Mouse (Mus musculus) limb, embryonic 11.5 days (tissue): Measurements from ENCODE around the gene S1pr2. TPM values are rescaled to one million over a fixed set of nuclear protein-coding genes. Genes with fewer than 3 reads are reported as not detected.

Experiments used
- ATAC-seq: fragments of 200-750 bp; cut with Nextera tagmentation; 2 replicates; pipeline ENCODE4 v1.8.0; 2017; ENCODE audit warnings: low read depth; ENCODE audit not compliant: insufficient number of reproducible peaks, low FRiP score, low TSS enrichment
- DNase-seq: peaks from one replicate; pipeline ENCODE4 v3.0.0-alpha.2; 2015; ENCODE audit warnings: low spot score
- H3K27ac ChIP-seq: fragments of 300-500 bp; sonication (generic); replicated peaks from 2 replicates; pipeline ENCODE4 v1.5.1; 2014; ENCODE audit warnings: low read depth, mild to moderate bottlenecking, low read length
- H3K27me3 ChIP-seq: fragments of 300-500 bp; sonication (generic); 2 replicates; pipeline ENCODE4 v1.6.1; 2014; ENCODE audit warnings: mild to moderate bottlenecking, low read length, mixed read lengths; ENCODE audit not compliant: control insufficient read depth, insufficient read depth
- H3K36me3 ChIP-seq: fragments of 300-500 bp; sonication (generic); 2 replicates; pipeline ENCODE4 v1.6.1; 2014; ENCODE audit warnings: mild to moderate bottlenecking, low read length, moderate library complexity, mixed read lengths; ENCODE audit not compliant: control insufficient read depth, insufficient read depth
- H3K4me1 ChIP-seq: fragments of 300-500 bp; sonication (generic); 2 replicates; pipeline ENCODE4 v1.6.1; 2014; ENCODE audit warnings: low read length, mixed read lengths; ENCODE audit not compliant: control insufficient read depth, insufficient read depth
- H3K4me2 ChIP-seq: fragments of 300-500 bp; sonication (generic); 2 replicates; pipeline ENCODE4 v1.6.1; 2014; ENCODE audit warnings: low read depth, mild to moderate bottlenecking, moderate library complexity; ENCODE audit not compliant: severe bottlenecking
- H3K4me3 ChIP-seq: fragments of 300-500 bp; sonication (generic); 2 replicates; pipeline ENCODE4 v1.5.1; 2014; ENCODE audit warnings: low read depth, low read length
- H3K9ac ChIP-seq: fragments of 300-500 bp; sonication (generic); 2 replicates; pipeline ENCODE4 v1.6.1; 2014; ENCODE audit warnings: mild to moderate bottlenecking, low read length
- H3K9me3 ChIP-seq: fragments of 300-500 bp; sonication (generic); 2 replicates; pipeline ENCODE4 v1.6.1; 2016; ENCODE audit warnings: low read length; ENCODE audit not compliant: control insufficient read depth
- WGBS: fragments of 180-500 bp; shearing (Covaris S2); extraction: QIAGEN DNeasy Blood & Tissue Kit; methylation state at CpG from one replicate; pipeline ENCODE4 v1.1.7; 2014; 5-methylcytosine and 5-hydroxymethylcytosine counted together
- polyA plus RNA-seq: library from polyadenylated mRNA; unstranded; fragments of >200 nt; fragmentation: Nextera tagmentation; extraction: Ambion mirVana; gene quantifications from 2 replicates; pipeline ENCODE4 v1.2.1, GENCODE M21; 2014

Gene S1pr2
- 46.5 and 52.8 TPM in 2 replicates for polyA plus RNA-seq

DNA sequence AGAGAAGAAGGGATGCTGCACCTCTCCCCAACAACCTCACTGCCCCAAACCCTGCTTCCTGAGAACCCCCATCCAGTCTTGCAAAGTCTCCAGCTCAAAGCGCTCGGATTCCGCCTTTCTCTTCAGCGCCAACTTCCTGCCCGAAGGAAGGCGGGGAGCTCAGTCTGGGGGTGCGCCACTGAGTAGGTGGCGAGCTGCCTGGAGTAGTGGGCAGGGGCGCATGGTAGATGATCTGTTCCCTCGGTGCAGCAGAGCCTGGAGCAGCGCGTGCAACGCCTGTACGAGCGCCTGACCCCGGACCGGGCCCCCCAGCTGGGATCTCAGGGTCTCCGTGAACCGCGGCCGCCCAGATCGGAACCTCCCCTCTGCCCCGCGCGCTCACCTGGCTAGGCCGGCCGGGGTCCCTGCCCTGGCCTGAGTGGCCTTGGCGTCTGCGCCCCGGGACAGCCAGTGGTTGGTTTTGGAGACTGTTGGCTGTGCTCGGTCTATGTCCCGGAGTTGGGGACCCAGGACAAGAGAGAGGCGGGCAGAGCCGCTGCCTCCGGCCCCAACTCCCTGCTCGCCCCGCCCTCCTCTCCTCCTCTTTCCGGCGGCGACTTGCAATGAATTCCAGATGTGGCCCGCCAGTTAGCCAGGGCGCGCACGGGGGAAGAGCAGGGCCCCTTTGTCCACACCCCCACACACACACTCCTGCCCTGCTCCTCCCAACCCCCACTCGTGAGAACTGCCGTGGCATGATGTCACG lies at the start of gene S1pr2:
Gene S1pr2, minus strand, starts transcription at position 566 of the 745 bp plus-strand sequence.
- ATAC-seq: peak; percentile 85
- peaks cover 45% of the 10 kb centered on the region for H3K4me1 ChIP-seq

DNA sequence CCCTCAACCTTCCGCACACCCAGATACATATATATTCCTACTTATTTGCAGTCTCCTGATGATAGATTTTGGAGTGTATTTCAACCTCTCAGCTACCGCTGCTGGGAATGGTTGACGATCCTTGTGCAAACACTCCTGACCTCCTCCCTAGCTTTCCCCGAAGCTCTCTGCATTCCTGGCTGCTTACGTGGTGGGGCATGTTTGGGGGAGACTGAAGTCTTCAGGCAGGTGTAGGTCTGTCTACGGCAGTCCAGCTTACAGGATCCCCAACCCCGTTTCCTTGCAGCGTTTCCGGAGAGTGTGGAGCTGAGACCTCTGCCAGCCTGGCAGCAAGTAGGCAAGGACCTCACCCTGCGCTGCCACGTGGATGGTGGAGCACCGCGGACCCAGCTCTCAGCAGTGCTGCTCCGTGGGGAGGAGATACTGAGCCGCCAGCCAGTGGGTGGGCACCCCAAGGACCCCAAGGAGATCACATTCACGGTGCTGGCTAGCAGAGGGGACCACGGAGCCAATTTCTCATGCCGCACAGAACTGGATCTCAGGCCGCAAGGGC lies 48.8 kb upstream of the S1pr2 start:
- DNase-seq (no peak), ATAC-seq (no peak)
- H3K4me3 ChIP-seq: no peak overlapping the region
- H3K9ac ChIP-seq: 0 out of 2 replicates have a peak overlapping the region, but pooled peaks have one; percentile 4
- H3K4me2 ChIP-seq: no peak overlapping the region
- H3K4me1 ChIP-seq: 0 out of 2 replicates have a peak, but pooled peaks cover 5% of the 10 kb centered on the region
- H3K9me3 ChIP-seq: no peaks in the 10 kb centered on the region
- peaks cover 22% of the 10 kb centered on the region for H3K27me3 ChIP-seq
- H3K36me3 ChIP-seq: no peaks in the 10 kb centered on the region
- H3K27ac ChIP-seq: no peak overlapping the region
- 73% methylated on average over 19 of the region's 19 CpGs for WGBS

More for the DNA sequence above, at the start of gene S1pr2:
- no peaks in the 10 kb centered on the region for H3K27me3 ChIP-seq
- H3K9me3 ChIP-seq: no peaks in the 10 kb centered on the region
- H3K9ac ChIP-seq: peak within 1 kb of the TSS; percentile 97
- 0% methylated on average over 43 of the region's 47 CpGs for WGBS
- H3K27ac ChIP-seq: peak within 1 kb of the TSS; percentile 99
- H3K4me2 ChIP-seq: peak within 1 kb of the TSS; percentile 98
- H3K4me3 ChIP-seq: peak within 1 kb of the TSS; percentile 92
- H3K36me3 ChIP-seq: no peaks in the 10 kb centered on the region
- DNase-seq: peak; percentile 98

DNA sequence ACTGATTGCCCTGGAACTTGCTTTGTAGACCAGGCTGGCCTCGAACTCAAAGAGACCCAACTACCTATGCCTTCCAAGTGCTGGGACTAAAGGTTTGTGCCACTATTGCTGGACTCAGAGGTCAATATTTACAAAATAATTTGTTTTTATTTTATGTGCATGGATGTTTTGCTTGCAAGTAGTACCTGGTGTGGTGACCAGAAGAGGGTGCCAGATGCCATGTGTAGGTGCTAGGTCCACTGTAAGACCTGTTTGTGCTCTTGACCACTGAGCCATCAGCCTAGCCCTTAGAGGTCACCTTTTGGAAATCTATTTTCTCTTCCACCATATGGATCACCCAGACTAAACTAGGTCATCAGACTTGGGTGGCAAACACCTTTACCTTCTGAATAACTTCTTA lies 46.1 kb upstream of the S1pr2 start:
- Histone ChIP-seq H3K36me3 (no peaks in the 10 kb centered on the region), H3K9ac (no peak overlapping the region), H3K4me1 (no peaks in the 10 kb centered on the region), H3K4me2 (no peak overlapping the region), H3K27ac (no peak overlapping the region), H3K27me3 (0 out of 2 replicates have a peak, but pooled peaks cover 3% of the 10 kb centered on the region), H3K9me3 (no peaks in the 10 kb centered on the region), H3K4me3 (no peak overlapping the region)
- ATAC-seq (no peak), DNase-seq (no peak)
- WGBS: 87% methylated on average over 1 of the region's 1 CpGs

DNA sequence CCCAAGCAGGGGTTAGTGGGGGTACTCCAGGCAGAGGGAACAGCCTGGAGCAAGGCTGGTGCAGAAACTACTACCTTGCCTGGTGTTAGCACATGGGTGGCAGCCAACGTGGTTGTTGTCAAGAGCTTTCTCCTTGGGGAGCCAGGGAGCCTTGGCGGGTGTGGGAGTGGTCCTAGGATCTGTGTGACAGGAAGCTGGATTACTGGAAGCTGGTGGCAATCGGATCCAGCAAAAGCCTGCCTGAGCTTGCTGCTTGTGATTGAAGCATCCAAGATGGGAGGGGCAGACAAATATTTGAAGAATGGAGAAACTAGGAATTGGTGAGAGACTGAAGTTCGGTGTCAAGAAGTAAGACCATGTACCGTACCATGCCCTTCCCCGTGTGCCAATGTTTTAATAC lies 45.7 kb upstream of the S1pr2 start:
- Histone ChIP-seq H3K4me1 (no peaks in the 10 kb centered on the region), H3K9ac (no peak overlapping the region), H3K4me2 (no peak overlapping the region), H3K9me3 (no peaks in the 10 kb centered on the region), H3K27me3 (peaks cover 7% of the 10 kb centered on the region; the same call in 1 of the 2 replicates), H3K36me3 (no peaks in the 10 kb centered on the region), H3K27ac (no peak overlapping the region), H3K4me3 (no peak overlapping the region)
- DNase-seq: no peak
- WGBS: 53% methylated on average over 6 of the region's 6 CpGs
- ATAC-seq: no peak

DNA sequence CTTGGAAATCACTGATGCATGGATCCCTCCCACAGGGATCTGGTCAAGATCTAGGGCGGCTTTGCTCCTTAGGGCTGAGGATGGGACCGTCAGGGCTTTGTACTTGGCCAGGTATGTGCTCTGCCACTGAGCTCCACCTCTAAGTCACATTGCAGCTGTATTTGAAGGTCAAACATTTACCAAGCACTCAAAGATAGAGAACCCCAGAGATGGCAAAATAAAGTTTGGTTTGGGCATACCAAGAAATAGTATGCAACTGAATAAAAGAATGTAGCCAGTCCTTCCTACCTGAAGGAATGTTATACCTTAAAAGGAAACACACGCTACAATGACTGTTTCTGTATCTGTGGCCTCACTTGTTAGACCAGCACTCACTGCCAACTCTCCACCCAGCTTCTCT lies 44.8 kb upstream of the S1pr2 start:
- no peaks in the 10 kb centered on the region for H3K9me3 ChIP-seq

DNA sequence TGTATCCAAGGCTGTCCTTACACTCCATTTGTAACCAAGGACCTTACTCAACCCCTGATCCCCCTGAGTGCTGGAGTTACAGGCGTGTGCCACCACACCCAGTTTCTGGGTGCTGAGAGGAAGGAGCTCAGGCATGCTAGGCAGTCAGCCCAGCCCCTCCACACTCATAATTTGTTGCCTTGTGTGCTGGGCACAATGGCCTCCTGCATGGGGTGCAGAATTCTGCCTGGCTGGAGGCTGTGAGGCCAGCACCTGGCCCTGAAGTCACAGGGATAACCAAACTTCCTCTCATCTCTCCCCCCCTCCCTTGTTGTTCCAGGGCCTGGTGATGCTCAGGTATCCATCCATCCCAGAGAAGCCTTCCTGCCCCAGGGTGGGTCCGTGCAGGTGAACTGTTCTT lies 42.0 kb upstream of the S1pr2 start:
- no peak overlapping the region for H3K9ac ChIP-seq
- no peak overlapping the region for H3K27ac ChIP-seq
- 70% methylated on average over 2 of the region's 2 CpGs for WGBS
- H3K27me3 ChIP-seq: peaks cover 39% of the 10 kb centered on the region
- peaks cover 6% of the 10 kb centered on the region; the same call in 1 of the 2 replicates for H3K4me1 ChIP-seq
- H3K4me2 ChIP-seq: no peak overlapping the region
- no peaks in the 10 kb centered on the region for H3K9me3 ChIP-seq
- no peak overlapping the region for H3K4me3 ChIP-seq
- H3K36me3 ChIP-seq: no peaks in the 10 kb centered on the region
- DNase-seq (no peak), ATAC-seq (no peak)

More for the DNA sequence above, 44.8 kb upstream of the S1pr2 start:
- Histone ChIP-seq H3K9ac (no peak overlapping the region), H3K4me1 (no peaks in the 10 kb centered on the region), H3K4me2 (no peak overlapping the region), H3K36me3 (no peaks in the 10 kb centered on the region), H3K27ac (no peak overlapping the region), H3K27me3 (peaks cover 15% of the 10 kb centered on the region), H3K4me3 (no peak overlapping the region)
- WGBS: 76% methylated on average over 3 of the region's 3 CpGs
- no peak for DNase-seq
- ATAC-seq: no peak

DNA sequence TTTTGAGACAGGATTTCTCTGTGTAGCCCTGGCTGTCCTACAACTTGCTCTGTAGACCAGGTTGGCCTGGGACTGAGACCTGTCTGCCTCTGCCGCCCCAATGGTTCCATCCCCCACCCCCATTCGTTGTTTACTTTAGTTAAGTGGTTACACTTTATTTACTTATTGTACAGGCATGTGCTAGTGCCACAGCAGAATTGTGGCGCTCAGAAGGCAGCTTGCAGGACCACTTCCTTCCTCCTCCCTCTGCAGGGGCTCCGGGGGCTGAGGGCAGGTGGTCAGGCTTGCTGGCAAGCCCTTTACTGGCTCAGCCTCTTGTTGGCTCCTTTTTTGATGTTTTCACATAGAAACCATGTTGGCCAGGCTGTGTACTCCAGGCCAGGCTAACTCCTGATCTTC lies 40.6 kb upstream of the S1pr2 start:
- Histone ChIP-seq H3K9ac (no peak overlapping the region), H3K27me3 (peaks cover 39% of the 10 kb centered on the region), H3K27ac (no peak overlapping the region), H3K4me1 (peaks cover 6% of the 10 kb centered on the region; the same call in 1 of the 2 replicates), H3K4me2 (no peak overlapping the region), H3K9me3 (no peaks in the 10 kb centered on the region), H3K4me3 (no peak overlapping the region), H3K36me3 (no peaks in the 10 kb centered on the region)
- ATAC-seq: no peak
- WGBS: 35% methylated on average over 4 of the region's 4 CpGs
- DNase-seq: no peak

DNA sequence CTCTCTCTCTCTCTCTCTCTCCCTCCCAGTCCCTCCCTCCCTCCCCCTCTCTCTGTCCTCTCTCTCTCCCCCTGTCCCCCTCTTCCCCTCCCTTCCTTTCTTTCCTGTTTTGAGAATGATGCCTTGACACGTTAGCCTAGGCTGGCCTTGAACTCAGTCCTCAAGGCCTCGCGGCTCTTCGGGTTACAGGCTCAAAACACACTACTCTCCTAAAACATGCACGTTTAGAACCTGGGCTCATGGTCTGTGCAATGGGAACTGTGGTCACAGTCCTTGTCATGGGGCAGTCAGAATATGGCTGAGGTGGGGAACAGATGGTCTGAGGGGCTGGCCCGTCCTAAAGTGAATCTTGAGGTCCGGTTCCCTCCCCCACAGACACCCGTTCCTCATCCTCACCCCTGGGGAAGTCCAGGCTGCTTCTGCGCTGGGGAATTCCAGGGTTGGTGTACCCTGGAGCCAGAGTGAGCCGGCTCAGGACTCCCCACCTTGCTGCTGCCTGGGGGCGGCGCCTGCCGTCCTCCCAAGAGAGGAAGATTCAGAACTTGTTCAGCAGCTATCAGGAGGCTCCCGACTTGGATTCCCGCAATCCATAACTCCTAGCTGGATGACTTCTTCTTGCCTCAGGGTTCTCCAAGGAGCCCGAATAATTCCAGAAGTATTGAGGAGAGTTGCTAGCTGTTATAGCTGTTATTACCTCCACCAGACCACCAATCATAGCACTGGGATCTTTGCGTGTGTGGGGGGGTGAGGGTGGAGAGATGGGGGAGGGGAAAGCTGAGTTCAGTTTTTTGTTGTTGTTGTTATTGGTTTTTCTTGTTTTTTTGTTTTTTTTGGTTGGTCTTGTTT lies 40.0 kb upstream of the S1pr2 start:
- no peak overlapping the region for H3K4me2 ChIP-seq

More for the DNA sequence above, 40.0 kb upstream of the S1pr2 start:
- H3K4me1 ChIP-seq: peaks cover 6% of the 10 kb centered on the region; the same call in 1 of the 2 replicates
- H3K4me3 ChIP-seq: 0 out of 2 replicates have a peak overlapping the region, but pooled peaks have one; percentile 16
- H3K9ac ChIP-seq: no peak overlapping the region
- H3K27me3 ChIP-seq: peaks cover 39% of the 10 kb centered on the region
- no peaks in the 10 kb centered on the region for H3K9me3 ChIP-seq
- DNase-seq (peak; percentile 43), ATAC-seq (no peak)
- H3K36me3 ChIP-seq: no peaks in the 10 kb centered on the region
- 3% methylated on average over 17 of the region's 17 CpGs for WGBS
- no peak overlapping the region for H3K27ac ChIP-seq
